Mouse (Mus musculus): ENCODE measurements around the gene Smarcc1.

Gene Smarcc1

GRCm38 (mm10) chr9:110243221-110243833 is 125.8 kb downstream of the Smarcc1 start, which contains the start of gene Cspg5:
Gene Cspg5 (plus strand): TSS chr9:110243783.
- no peak for DNase-seq

DNA sequence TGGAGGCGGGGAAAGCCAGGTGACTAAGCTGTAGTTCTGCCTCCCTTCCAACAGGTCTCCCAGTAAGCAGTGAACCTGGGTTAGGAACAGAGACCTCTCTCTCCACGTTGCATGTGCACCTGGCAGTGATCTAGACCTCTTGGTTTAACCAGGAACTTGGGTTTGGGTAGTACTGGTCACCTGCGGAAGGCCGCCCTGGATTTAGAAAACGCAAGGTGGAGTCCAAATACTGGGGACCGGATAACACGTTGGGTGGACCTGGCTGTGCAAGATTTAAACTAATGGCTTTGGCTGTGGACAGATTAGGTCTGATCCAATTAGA is 127.0 kb downstream of the Smarcc1 start:
- no peak for DNase-seq

- DNase-seq: peak; percentile 48
Observed at GRCm38 (mm10) chr9:110244889-110245589, 127.5 kb downstream of the Smarcc1 start.

DNA sequence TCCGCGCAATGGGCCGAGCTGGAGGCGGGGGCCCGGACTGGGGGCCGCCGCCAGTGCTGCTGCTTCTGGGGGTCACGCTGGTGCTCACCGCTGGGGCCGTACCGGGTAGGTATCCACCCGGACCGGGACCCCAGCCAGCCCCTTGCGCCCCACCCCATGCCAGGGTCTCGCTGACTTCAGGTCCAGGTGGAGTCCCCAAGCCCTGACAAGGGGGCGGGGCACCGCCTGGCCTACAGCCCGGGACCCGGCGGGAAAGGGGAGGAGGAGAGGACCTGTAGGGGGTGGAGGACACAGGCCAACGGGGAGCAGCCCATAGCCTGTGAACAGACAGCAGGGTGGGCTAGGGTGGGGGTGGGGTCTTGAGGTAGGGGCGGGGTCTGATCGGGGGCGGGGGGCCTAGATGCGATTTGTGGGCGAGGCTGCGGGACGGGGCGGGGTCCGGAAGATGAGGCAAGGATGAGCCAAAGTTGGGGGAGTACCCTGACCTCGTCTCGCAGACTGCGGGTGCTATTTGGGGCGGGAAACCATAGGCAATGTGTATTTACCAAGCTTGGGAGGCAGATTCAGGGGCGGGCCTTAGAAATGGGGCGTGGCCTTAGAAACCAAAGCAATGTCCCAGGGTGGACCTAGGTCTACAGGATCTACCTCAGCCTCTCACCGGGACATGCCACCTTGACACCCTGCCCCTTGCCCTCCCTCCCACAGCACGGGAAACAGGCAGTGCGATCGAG is 128.2 kb downstream of the Smarcc1 start:
- peak; percentile 37 for DNase-seq

GRCm38 (mm10) chr9:110246321-110246640 is 128.8 kb downstream of the Smarcc1 start:
- DNase-seq: no peak

- no peak for DNase-seq
Observed at GRCm38 (mm10) chr9:110247049-110247448, 129.5 kb downstream of the Smarcc1 start.

DNA sequence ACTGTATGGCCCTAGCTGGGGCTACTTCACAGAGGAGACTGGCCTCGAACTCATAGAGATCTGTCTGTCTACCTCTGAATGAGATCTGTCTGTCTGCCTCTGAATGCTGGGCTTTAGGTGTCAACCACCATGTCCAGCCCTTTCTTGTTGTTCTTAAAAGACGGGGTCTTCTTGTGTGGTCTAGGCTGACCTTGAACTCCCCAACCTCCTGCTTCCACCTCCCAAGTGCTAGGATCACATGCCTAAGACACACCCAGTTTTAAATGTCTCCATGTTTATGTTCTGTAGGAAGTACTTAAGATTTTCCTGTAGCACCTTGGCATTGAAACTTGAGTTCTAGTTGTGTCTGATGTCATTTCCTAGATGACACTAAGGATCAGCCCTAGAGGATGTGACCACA is 131.4 kb downstream of the Smarcc1 start:
- no peak for DNase-seq

GRCm38 (mm10) chr9:110249823-110250543 is 132.5 kb downstream of the Smarcc1 start:
- DNase-seq: no peak

DNA sequence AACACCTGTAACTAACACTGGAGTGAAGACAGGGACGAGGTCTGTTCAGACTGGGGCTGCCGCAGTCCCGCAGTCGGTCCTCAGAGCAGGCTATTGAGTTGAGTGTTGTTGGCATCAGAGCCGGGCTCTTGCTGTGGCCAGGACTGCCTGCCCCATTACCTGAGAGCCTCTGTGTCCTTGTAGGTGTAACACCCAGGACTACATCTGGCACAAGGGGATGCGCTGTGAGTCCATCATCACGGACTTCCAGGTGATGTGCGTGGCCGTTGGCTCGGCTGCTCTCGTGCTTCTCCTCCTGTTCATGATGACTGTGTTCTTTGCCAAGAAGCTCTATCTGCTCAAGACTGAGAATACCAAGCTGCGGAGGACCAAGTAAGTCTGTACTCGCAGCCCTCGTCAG is 133.3 kb downstream of the Smarcc1 start:
- no peak for DNase-seq

- no peak for DNase-seq
Observed at GRCm38 (mm10) chr9:110255407-110256019, 138.0 kb downstream of the Smarcc1 start.

DNA sequence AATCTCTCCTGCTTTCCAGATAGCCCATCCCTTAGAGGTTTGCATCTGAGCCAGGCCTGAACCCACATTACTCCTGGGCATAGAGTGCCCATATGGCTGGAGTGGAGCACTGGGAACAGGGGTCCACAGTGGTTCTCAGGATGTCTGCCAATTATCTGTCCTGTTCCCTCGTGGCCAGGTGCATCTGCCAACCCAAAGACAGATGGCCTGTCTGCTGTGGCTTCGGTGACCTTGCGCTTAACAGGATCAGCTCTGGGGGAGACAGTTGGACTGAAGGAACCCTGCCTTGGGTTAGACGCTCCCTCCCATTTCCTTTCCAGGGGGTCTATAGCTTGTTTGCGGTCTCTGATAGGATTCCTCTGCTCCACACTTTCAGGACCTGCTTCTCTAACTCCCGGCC is 141.1 kb downstream of the Smarcc1 start:
- DNase-seq: no peak

DNA sequence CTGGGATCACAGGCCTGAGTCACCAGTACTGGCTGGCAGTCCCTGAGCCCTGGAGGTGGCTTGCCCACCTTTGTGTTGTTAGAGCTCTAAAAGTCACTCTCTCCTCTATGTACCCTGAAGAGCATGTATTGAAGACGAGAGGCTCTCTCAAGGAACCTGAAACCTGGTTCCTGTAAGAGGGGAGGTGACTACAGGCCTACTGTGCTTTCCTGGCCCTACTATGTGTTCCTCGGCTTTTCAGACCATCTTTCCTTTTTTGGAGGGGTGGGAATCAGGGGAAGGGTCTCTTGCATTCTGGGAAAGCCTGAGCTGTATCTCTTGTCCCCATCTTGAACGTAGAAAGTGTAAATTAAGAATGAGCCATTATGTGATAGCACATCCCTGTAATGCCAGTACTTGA is 141.6 kb downstream of the Smarcc1 start:
- no peak for DNase-seq

DNA sequence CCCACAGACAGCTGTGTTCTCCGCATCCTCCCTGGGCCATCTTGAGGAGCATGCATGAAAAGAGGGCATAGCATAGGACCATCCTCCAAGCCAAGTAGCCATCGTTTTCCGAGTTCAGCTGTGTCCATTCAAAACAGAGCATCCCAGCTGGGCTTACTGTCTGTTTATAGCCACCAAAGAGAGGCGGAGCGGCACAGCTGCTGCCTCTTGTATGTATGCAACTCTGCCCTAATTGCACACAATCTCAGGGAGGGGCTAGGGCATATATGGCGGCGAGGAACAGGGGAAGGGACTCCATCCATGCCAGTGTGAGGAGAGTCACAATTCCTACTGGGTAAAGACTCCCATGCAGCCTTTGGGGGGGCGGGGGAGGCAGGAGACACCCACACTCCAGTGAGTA is 145.7 kb downstream of the Smarcc1 start:
- DNase-seq: no peak

GRCm38 (mm10) chr9:110264991-110265390 is 147.5 kb downstream of the Smarcc1 start:
- DNase-seq: no peak

- no peak for DNase-seq
Observed at GRCm38 (mm10) chr9:110268416-110268815, 150.9 kb downstream of the Smarcc1 start.

DNA sequence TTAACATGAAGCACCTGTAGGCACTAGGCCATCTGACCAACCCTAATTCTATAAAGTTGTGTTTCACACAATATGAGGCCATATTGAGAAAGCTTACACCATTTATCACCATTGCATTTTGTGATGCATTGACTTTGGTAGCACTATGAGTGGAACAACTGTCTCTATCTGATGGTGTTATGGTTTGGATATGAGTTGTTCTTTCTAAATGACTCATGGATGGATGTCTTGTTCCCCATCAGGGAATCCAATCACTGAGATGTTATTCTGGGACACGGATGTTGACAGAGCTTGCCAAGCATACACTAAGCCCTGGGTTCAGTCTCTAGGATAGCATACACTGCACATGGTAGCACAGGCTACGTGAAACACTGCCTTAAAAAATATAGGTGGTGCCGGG is 154.8 kb downstream of the Smarcc1 start:
- no peak for DNase-seq

DNA sequence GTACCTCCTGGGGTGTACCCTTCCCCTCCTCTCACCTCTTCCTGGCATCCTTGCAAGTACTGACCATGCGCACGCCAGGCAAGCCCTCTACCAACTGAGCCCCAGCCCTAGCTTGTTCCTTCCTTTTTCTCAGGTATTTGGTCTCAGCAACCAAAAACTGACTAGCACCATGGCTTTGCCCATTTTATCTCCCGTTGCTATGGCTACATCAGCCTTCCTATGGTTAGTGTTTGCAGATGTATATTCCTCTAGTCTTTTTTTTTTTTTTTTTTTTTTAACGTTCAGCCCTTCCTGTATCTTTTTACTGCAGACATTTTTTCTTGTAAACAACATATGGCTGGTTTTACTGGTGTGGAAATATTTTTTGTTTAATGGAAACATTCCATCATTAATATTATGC is 156.0 kb downstream of the Smarcc1 start:
- DNase-seq: peak; percentile 9

- peak; percentile 19 for DNase-seq
Observed at GRCm38 (mm10) chr9:110275882-110276281, 158.4 kb downstream of the Smarcc1 start.

DNA sequence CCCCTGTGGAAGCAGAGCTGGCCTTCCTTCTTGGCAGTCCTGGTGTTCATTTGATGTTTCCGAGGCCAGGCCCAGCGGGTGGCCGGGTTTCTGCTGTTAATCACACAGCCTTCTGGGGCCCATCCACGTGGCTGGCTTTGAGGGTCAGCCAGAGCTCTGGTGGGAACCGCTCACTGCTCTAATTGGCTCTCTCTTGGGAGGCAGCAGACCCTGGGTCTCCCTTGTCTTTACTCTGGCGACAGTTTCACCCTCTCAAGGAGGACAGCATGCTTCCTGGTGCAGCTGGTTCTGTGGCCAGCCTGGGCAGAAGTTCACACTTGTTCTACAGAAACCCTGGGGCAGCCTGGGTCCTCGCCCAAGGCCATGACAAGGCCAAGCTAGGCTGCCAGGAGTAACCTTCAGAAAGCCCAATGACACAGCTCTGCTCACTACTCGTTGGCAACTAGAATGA is 159.9 kb downstream of the Smarcc1 start:
- DNase-seq: no peak

- no peak for DNase-seq
Observed at GRCm38 (mm10) chr9:110284075-110284697, 166.7 kb downstream of the Smarcc1 start.

DNA sequence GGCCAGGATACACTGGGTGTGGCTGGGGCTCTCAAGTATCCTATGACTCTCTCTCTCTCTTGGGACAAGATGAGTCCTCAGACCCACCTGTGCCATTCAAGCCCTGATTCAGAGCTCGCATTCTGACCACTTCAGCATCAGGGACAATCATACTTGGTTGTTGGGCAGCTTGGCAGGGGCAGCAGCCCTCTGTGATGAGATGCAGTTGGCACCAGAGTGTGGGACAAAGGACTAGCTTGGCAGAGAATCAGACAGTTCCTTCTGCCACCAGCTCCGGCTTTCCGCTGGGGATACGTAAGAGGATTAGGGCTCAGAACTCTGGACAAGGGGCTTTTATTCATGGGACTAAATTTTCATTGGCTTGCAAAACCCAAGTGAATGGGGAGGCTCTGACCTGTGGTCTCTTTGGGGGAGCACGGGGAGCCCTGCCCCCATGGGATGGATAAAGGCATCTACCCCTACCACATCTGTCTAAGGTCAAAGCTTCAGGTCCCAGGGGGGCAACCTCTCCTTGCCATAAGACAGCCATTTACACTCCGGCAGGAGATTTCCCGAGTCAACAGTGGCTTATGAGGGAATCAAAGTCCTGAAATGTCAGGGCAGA is 169.9 kb downstream of the Smarcc1 start:
- DNase-seq: no peak
